Mouse (Mus musculus) cerebellum, adult 2 months (tissue): ENCODE measurements around the gene Cage1. TPM values are rescaled to one million over a fixed set of nuclear protein-coding genes. Genes with fewer than 3 reads are reported as not detected.

Source experiments
- DNase-seq, 2 experiments: peaks; one replicate each; pipeline ENCODE4 v3.0.0; 2021
- H3K27ac ChIP-seq: fragments of 200-500 bp; 2 replicates; pipeline ENCODE4 v1.5.1; 2012; ENCODE audit warnings: low read length, control low read depth, inconsistent platforms; ENCODE audit not compliant: insufficient read depth
- H3K27me3 ChIP-seq: fragments of 200-500 bp; 2 replicates; pipeline ENCODE4 v1.6.1; 2012; ENCODE audit warnings: inconsistent platforms, mild to moderate bottlenecking, low read length, moderate library complexity; ENCODE audit not compliant: control insufficient read depth, insufficient read depth
- H3K4me1 ChIP-seq: fragments of 200-500 bp; 2 replicates; pipeline ENCODE4 v1.6.1; 2011; ENCODE audit warnings: low read length; ENCODE audit not compliant: control insufficient read depth, insufficient read depth
- H3K4me3 ChIP-seq: fragments of 200-500 bp; replicated peaks from 2 replicates; pipeline ENCODE3; 2011; ENCODE audit warnings: mild to moderate bottlenecking, low read depth, low read length, control low read depth; ENCODE audit not compliant: insufficient read depth
- CTCF ChIP-seq: fragments of 200-500 bp; IDR thresholded peaks from 2 replicates; pipeline ENCODE4 v1.5.1; 2011; ENCODE audit warnings: low read depth, mild to moderate bottlenecking, control low read depth, low read length, moderate library complexity, borderline replicate concordance; ENCODE audit not compliant: insufficient read depth
- POLR2A ChIP-seq: fragments of 200-500 bp; IDR thresholded peaks from 2 replicates; pipeline ENCODE4 v1.6.1; 2011; ENCODE audit warnings: low read length, control low read depth, borderline replicate concordance; ENCODE audit not compliant: insufficient read depth
- WGBS: fragments of 180-500 bp; shearing (Covaris S2); methylation state at CpG from one replicate; pipeline ENCODE4 v1.1.7; 2018; 5-methylcytosine and 5-hydroxymethylcytosine counted together
- polyA plus RNA-seq: library from polyadenylated mRNA; depleted of rRNA; stranded (reverse); fragments of >200 nt; gene quantifications from 2 replicates; pipeline ENCODE4 v1.2.3, GENCODE M21; 2012

The Cage1 gene
- polyA plus RNA-seq, 1 experiment = 0.82 TPM

- TF ChIP-seq POLR2A (no peak), CTCF (peak; percentile 92)
- peak; percentile 65 to 85 for DNase-seq
- Histone ChIP-seq H3K4me3 (no peak overlapping the region), H3K27ac (no peak overlapping the region), H3K27me3 (no peaks in the 10 kb centered on the region), H3K4me1 (no peaks in the 10 kb centered on the region)
- 9% methylated on average over 14 of the region's 14 CpGs for WGBS
Observed at GRCm38 (mm10) chr13:37969337-37969736, 67.5 kb downstream of the Cage1 start.

- 66% methylated on average over 10 of the region's 10 CpGs for WGBS
- H3K27ac ChIP-seq = no peak overlapping the region
Observed at GRCm38 (mm10) chr13:37967565-37967964, 69.3 kb downstream of the Cage1 start.

GRCm38 (mm10) chr13:37967052-37967437 lies 69.8 kb downstream of the Cage1 start:
- Histone ChIP-seq H3K4me1 (peaks cover 4% of the 10 kb centered on the region; the same call in 1 of the 2 replicates), H3K27me3 (no peaks in the 10 kb centered on the region), H3K4me3 (no peak overlapping the region), H3K27ac (no peak overlapping the region)
- 24% methylated on average over 12 of the region's 12 CpGs for WGBS
- TF ChIP-seq POLR2A = no peak
- no peak for TF ChIP-seq CTCF
- no peak for DNase-seq

More at GRCm38 (mm10) chr13:37967565-37967964, 69.3 kb downstream of the Cage1 start:
- TF ChIP-seq CTCF (no peak), POLR2A (no peak)
- Histone ChIP-seq H3K4me1 (peaks cover 4% of the 10 kb centered on the region; the same call in 1 of the 2 replicates), H3K27me3 (no peaks in the 10 kb centered on the region), H3K4me3 (no peak overlapping the region)
- DNase-seq = no peak

GRCm38 (mm10) chr13:37966256-37967051 lies 70.4 kb downstream of the Cage1 start:
- TF ChIP-seq CTCF (no peak), POLR2A (no peak)
- no peak overlapping the region for H3K27ac ChIP-seq
- no peaks in the 10 kb centered on the region for H3K27me3 ChIP-seq
- 83% methylated on average over 15 of the region's 15 CpGs for WGBS
- peaks cover 4% of the 10 kb centered on the region; the same call in 1 of the 2 replicates for H3K4me1 ChIP-seq
- DNase-seq = no peak
- H3K4me3 ChIP-seq = no peak overlapping the region

- 55% methylated on average over 17 of the region's 17 CpGs for WGBS
- Histone ChIP-seq H3K4me3 (no peak overlapping the region), H3K4me1 (peaks cover 4% of the 10 kb centered on the region; the same call in 1 of the 2 replicates), H3K27me3 (no peaks in the 10 kb centered on the region), H3K27ac (no peak overlapping the region)
- no peak for DNase-seq
- TF ChIP-seq CTCF (0 out of 2 replicates have a peak, but pooled peaks have one; percentile 0), POLR2A (no peak)
Observed at GRCm38 (mm10) chr13:37965126-37965914, 71.5 kb downstream of the Cage1 start.

- peak overlapping the region; percentile 3 for H3K4me3 ChIP-seq
- peaks cover 4% of the 10 kb centered on the region; the same call in 1 of the 2 replicates for H3K4me1 ChIP-seq
- DNase-seq = no peak
- H3K27ac ChIP-seq = no peak overlapping the region
- no peaks in the 10 kb centered on the region for H3K27me3 ChIP-seq
- WGBS = 29% methylated on average over 20 of the region's 20 CpGs
- TF ChIP-seq CTCF (no peak), POLR2A (no peak)
Observed at GRCm38 (mm10) chr13:37964128-37965087, 72.5 kb downstream of the Cage1 start.
